Mouse (Mus musculus) testis, postnatal 14 days (tissue): ENCODE data around the gene Ifrd2.

Source experiments
- DNase-seq: peaks from one replicate; pipeline ENCODE4 v3.0.0; 2021; ENCODE audit warnings: low spot score

Ifrd2 gene

GRCm38 (mm10) chr9:107640257-107640772 is 52.9 kb downstream of the Ifrd2 start:
- no peak for DNase-seq

GRCm38 (mm10) chr9:107641666-107642065 is 54.2 kb downstream of the Ifrd2 start:
- DNase-seq: no peak
